Mouse (Mus musculus): ENCODE data around the gene Hemgn.

Hemgn gene

DNA sequence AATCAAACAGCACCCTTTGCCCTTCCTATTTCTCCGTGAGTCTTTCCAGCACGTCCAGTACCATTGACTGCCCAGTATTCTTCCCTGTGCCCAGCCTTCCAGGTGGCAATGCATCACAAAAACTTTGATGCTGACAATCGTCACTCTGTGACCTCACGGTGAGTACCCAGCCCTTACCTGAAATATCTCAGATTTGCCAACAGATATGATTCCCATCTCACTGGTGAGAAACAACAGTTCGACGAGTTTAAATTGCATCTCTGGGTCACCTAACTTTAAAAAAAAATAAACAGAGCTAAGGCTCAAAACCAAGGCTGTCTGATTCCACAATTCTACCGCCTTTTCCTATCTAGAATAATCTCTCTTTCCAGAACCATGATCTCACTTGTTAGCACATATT, at the start of gene Hemgn:
Gene Hemgn, minus strand, starts transcription at position 101 of the 400 bp plus-strand sequence.
- in situ Hi-C loops (cut with MboI, MseI), result loop anchor here in 1 of 2 experiments (25.0 kb wide), 1 partner anchor 874 kb away; no protein-coding TSS in a partner anchor

DNA sequence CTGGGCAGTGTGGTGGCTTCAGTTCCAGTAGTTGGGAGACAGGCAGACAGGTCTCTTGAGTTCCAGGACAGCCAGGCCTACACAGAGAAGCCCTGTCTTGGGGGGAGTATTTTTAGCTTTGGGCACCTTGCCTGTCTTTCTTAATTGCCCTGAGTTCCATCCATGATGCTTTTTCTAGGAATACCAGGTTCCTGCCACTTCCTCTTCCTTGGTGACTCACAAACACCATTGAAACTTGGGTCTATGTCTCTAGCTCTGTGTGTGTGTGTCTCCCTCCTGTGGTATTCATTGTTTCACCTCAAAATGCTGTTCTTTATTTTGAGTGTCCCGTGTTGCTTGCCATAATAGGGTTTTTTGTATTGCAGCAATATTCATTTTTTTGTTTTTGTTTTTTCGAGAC, 45.1 kb upstream of the Hemgn start:
- in situ Hi-C loops (cut with MboI, MseI), result no loop called here

DNA sequence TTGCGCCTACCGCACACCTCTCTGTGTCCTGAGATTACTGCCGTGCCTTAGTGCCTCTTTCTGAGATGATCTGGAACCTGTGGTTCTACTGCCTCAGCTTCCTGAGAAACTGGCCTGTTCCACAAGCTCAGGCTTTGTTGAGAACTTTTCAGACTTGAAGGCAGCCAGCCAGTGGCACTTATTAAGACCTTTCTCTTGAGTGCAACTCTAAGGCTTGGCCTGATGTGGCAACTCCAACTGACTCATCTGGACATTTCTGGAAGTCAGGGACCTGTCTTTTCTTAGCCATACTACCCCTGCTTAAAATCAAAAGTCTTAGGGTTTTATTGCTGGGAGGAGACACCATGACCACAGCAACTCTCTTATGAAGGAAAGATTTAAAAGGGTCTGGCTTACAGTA, 43.9 kb upstream of the Hemgn start:
- in situ Hi-C loops (cut with MboI, MseI), result no loop called here

DNA sequence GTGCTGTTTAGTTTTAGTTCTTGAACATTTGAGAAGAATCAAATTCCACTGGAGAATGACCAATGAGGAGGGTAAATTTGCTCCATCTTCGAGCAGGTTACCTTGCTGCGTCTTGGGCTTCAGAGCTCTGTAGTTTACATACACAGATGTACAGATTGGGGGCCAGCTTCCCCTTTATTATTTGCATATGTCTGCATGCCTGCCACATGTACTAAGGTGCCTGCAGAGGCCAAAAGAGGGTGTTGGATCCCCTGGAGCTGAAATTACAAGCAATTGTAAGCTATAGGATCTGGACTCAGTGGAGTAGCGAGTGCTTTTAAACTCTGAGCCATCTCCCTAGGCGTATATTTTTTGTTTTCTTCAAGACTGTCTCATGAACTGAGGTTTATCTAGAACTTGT, 43.5 kb upstream of the Hemgn start:
- in situ Hi-C loops (cut with MboI, MseI), result no loop called here

DNA sequence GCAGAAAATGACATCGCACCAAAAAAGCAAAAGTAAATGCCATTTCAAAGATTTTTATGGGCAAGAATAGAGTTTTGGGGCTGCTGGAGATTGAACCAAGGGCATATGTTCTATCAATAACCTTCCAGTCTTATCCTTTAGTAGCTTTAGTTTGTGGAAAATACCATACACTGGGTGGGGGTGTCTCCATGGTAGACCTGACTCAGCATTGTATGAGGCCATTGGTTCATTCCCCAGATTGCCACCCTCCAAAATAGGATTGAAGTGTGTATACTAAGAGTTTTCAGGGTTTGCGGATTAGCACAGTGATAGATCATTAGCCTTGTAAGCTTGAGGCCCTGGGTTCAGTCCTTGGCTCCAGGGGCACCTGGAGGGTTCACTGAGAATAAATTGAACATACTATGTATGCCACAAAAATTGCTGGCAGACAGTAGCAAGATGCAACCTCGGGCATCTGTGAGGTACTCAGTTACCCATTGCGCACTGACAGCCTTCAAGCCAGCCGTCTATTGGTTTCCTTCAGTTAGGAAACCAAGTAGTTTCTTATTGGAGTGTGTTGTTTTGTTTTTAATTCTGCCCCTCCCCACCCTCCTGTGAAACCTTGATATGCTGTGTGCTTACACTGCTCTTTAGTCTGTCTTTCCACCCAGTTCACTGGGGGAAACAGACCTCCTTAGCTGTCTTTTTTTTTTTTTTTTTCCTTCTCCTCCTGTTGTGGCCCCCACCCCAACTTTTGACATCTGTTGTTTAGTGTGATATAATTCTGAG, 41.0 kb upstream of the Hemgn start:
- in situ Hi-C loops (cut with MboI, MseI), result no loop called here

DNA sequence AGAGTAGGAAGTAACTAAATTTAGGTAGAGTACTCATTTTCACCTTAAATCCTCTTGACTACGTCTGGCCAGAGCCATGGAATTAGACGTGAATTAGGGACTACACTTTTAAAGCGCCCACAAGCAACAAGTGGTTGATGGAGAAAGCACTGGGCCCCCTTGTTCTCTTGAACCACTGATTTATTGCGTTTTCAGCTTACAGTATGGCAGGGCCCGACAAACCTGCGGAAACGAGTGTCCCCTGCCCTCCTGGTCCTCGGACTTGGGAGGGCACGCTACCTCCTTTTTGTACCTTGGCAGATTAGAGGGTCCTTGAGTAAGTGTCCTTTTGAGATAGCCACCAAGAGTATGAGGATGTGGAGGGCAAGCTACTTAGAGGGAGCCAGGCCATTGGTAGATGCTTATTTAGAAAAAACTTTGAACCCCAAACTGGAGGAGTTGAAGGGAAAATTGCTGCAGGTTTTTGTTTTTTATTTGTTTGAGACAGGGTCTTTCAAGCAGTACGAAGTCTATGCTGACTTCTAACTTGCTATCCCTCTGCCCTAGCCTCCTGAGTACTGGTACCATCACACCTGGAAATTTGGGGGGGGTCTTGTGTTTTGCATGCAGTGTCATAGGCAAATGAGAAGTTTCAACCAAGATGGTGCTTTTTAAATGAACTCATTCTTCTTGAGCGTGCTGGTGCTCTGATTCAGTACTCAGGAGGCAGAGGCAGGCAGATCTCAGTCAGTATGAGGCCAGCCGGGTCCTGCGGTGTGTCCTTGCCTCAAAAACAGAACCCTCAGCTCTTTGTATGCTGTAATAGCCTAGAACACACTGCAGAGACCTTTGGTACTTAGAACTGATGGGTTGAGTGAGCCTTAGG, 39.8 kb upstream of the Hemgn start:
- in situ Hi-C loops (cut with MboI, MseI), result no loop called here

DNA sequence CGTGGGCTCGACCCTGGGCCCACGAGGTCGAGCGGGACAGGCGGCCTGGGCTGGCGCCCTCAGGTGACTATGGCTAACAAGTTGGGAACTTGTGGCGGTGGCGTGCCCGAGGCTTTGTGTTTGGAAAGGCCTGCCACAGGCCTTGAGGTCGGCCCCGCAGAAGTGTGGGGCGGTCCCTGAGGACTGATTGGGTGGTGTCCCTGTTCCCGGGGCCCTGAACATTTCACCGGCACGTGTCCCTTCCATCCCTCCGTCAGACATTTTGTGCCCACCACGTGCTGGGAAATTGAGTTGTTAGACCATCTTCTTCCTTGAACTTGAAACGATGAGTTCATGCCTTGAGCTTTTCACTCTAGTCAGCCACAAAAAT, 39.2 kb upstream of the Hemgn start:
- in situ Hi-C loops (cut with MboI, MseI), result no loop called here

DNA sequence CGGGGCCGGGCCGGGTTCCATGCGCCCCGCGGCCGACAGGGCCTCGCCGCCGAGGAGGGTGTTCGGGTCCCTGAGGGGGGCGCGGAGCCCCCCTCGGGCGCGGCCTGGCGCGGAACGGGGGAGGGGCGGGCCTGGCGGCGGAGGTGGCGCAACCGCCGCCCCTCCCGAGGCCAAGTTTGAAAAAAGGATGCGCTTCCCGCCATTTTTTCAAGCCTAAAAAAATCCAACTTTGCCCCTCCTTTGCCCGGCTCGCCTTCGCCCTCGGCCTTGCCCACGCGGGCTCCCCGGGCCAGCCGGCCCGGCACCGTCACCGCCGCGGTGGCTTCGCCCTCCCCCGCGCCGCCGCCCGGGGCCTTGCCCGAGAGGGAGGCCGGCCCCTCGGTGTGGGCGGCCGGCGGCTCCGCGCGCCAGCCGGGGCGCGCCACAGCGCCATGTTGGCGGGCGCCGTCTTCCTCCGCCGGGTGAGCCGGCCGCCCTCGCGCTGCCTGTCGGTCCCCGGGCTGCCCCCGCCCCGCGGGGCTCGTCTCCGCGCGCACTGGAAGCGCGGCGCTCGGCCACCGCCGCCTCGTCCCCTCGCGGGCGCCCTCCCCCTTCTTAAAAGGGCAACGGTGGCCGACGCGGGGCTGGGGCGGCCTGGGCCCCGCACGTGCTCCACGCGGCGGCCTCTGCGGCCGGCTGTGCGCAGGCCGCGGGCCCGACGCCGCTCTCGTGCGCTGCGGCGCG, 38.6 kb upstream of the Hemgn start:
- in situ Hi-C loops (cut with MboI, MseI), result no loop called here

DNA sequence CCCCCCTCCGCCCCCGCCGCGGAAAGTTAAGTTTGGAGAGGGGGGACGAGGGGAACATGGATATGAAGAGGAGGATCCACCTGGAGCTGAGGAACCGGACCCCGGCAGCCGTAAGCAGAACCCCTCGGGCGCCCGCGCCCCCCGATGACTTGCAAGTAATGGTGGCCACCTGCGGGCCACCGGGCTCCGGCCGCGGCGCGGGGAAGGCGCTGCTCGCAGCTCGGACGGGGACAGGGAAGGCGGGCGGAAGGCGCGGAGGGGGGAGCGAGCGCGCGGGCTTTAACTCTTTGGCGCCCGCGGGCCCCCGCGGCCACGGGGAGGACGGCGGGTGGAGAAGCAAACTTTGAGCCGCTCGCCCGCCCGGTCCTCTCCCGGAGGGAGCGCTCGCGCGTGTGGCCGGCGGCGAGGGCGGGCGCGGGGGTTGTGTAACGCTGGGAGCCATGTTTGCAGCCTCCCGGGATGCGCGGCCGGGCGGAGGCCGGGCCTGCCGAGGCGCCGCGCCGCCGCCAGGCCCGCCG, 38.0 kb upstream of the Hemgn start:
- in situ Hi-C loops (cut with MboI, MseI), result no loop called here

DNA sequence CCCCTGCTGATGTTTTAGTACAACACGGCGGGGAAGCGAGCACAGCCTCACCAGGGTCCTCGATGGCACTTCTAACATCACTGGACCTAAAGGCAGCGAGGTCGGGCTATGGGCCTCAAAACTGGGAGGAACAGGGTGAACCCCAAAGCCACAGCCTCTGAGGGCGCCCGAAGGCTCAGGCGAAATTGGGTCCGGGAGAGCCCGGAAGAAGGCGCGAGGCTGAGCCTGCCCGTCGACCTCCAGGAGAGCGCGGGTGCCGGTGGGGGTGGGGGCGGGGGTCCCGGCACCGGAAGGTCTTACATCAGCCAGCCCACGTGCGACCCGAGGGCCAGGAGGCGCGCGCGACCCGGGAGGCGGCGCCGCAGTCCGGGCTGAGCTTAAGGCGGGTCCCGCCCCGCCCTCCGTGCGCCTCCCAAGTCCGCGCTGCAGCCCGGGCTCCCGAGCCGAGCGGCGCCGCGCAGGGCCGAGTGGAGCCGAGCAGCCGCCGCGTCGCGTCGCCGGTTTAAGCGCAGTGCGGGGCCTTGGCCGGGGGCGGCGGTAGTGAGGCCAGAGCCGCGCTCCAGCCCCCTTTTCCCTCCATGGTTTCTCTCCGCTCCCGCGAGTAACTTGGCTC, 37.3 kb upstream of the Hemgn start, which contains the start of gene Anp32b:
Gene Anp32b, plus strand, starts transcription at position 384 of the 613 bp plus-strand sequence.
- in situ Hi-C loops (cut with MboI, MseI), result no loop called here

DNA sequence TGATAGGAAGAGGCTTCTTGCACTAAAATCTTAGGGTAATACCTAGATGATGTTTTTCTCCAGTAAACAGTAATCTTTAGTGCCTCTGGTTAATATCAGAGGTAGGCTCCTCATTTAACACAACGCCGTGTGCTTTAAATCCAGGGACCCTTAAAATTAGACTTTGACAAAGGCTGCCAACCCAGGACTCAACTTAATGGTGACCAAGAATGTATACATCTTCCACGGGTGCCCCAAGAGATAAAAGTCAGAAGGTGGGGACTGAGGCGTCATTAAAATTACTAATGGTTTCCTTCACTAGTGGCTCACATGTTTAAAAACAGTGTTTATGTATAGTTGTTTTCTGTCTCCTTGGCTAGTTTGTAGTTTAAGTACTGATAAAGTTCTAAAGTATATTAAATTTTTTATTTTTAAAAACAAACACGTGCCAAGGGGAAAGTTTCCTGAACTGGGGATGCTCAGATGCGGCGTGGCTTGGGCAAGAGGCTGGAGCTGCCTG, 36.8 kb upstream of the Hemgn start:
- in situ Hi-C loops (cut with MboI, MseI), result no loop called here

DNA sequence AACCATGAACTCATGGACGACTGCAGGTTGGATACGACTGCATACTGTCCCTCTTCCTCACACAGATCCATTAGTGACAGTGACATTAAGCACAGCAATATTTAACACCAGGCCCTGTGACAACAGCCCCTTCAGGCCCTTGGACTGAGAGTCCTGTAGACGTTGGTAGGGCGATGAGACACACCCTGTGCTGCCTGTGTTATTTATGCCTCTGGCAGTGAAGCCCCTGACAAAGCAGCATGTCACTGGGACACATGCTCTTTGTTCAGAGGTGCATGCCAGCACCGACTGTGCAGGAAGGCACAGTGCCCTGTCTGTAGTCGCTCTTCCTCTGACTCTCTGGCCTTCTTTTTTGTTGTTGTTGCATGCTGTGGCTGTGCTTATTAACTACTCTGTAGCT, 35.6 kb upstream of the Hemgn start:
- in situ Hi-C loops (cut with MboI, MseI), result loop anchor here (5.0 to 10.0 kb wide), 2 partner anchors 52 to 64 kb away; partner anchors contain the start of gene Trmo (in 1 of the 2)

DNA sequence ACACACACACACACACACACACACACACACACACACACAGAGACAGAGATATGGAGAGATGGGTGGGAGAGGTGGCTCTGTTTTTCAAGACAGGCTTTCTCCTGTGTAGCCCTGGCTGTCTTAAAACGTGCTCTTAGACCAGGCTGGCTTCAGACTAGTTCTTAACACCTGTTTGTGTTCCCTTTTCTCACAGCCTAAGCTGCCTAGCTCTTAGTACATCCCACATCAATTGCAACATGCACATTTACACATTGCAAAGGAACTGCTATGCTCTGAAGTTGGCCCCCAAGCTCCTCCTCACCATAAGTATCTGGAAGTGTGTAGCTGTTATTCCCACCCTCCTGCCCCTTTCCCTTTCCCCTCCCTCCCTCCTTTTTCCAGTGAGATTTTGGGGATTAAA, 34.2 kb upstream of the Hemgn start:
- in situ Hi-C loops (cut with MboI, MseI), result loop anchor here (5.0 to 10.0 kb wide), 2 partner anchors 50 to 63 kb away; partner anchors contain the start of gene Trmo (in 1 of the 2)

DNA sequence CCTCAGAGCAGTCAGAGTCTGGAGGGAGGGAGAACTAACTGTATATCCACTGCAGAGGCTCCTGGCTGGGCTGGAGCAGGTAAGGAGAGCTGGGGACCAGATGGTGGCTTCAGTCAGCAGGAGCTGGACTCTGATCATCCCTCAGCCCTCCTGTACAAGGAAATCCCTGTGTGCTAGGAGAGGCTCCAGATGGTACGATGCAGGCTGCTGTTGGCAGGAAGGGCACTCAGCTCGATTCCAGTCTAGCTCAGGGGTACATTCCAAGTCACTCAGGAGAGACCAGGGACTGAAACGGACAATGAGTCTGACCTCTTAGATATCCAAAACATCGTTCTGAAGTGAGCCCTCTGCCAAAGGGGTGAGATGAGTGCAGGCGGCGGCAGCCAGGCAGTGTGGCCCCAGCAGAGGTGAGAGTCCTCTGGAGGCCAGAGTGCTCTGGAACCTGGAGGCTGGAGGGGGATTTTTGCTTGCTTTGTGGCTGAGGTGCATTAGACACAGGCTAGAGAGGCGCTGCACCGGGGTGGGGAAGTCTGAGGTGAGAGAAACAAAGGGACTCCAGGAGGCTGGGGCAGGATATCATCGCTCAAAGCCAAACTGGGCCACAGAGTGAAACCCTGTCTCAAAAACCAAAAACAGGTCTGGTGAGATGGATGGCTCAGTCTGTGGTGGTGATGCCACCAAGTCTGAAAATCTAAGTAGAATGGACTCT, 32.1 kb upstream of the Hemgn start:
- in situ Hi-C loops (cut with MboI, MseI), result loop anchor here (5.0 to 10.0 kb wide), 2 partner anchors 48 to 61 kb away; partner anchors contain the start of gene Trmo (in 1 of the 2)

DNA sequence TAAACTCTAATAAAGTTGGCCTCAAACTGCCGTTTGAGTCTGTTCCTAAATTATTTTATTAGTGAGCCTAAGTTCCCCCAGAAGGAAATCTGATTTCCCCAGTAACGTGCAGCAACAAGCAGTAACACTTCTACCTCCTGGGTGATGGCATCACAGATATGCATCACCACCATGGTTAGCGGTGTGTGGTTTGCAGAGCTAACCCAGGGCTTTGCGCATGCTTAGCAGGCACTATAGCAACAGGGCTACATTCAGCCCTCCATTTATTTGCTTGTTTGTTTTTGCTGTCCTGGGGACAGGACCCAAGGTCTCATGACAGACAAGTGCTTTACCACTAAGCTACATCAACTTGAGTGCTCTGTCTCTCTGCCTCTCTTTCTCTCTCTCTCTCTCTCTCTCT, 29.2 kb upstream of the Hemgn start:
- in situ Hi-C loops (cut with MboI, MseI), result loop anchor here in 1 of 2 experiments (10.0 kb wide), 1 partner anchor 58 kb away; the partner anchor contains the start of gene Trmo

DNA sequence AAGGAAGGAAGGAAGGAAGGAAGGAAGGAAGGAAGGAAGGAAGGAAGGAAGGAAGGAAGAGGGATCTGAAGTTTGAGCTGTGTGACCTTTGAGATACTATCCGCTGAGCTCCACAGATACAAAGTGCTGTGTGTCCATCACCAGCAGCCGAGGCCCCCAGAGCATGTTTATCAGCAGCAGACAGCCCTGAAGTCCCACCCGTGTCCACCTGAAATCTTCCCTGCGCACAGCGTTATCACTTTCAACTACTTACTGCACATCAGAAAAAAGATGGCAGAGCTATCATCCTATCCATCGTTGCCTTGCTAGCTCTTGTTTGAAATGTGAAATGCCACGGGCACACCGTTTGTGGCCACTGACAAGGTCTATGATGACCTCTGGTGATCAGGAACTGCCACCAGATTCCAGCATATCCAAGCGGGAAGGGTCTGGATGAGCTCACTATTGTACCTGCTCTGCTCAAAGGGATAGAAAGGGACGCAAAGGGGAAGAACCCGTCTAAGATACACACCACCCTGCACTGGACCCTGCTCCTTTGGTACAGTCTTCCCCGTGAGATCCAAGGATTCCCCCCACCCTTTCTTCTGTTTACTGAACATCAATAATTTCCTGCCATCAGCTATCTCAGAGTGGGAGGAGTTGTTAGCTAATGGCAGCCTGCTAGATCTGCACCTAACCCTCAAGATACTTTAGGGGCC, 19.2 kb upstream of the Hemgn start:
- in situ Hi-C loops (cut with MboI, MseI), result no loop called here

DNA sequence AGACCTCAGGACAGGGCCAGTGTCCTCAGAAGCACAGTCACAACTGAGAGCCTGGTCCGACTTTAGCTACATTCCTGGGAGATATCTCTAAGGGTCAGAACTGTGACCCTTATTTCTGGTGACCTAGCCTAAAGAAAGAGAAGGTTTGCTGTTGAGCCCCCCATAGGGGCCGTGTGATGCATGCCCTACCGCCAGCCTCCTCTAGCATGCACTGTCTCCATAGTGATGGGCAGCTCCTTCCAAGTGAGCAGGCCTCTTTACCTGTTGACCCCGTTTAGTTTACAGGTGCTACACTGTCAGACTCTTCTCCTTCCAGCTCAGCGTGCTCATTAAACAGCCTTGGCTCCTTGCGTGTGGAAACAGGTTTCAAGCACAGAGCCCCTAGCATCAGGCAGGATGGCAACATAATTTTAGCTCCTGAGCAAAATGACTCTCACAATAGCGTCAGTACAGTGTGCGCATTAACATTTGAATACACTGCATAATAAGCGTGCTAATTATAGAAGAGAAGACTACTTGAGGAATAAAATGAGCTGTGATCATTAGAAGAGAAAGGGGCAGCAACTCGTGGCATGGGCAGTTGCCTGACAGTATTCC, 15.7 kb upstream of the Hemgn start:
- in situ Hi-C loops (cut with MboI, MseI), result no loop called here

DNA sequence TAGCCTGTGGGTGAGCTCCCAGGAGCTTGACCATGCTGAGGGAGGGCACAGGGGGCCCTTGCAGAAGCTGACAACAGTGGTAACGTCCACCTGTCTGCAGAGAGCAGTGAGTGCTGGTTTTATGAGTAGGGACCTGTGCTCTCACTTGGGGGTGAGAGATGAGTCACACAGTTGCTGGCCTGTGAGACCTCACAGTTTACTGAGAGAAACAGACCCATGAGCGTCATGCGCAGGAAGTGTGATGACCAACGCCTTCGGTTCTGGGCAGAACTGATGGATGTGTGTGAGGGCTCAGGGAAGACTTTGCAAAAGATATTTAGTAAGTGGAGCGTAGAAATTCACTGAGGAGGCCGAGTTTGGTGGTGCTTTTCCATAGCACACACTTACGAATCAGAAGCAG, 9.3 kb upstream of the Hemgn start:
- in situ Hi-C loops (cut with MboI, MseI), result loop anchor here in 1 of 2 experiments (25.0 kb wide), 1 partner anchor 865 kb away; no protein-coding TSS in a partner anchor

DNA sequence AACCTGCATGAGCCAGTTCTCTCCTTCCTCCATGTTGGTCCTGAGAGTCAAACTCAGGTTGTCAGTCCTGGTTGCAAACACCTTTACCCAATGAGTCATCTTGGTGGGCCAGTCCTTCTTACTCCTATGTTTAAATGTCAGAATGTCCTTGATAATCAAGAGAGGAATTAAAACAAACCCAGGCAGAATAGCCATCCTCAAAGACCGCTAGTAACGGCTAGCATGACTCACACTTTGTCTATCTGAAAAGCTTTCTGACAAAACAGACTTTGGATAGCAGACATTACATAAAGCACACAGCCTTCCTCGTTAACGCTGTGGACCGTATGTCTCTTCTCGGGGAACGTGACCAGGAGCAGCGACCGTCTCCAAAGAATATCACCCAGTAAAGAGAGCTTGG, 5.5 kb upstream of the Hemgn start:
- in situ Hi-C loops (cut with MboI, MseI), result loop anchor here in 1 of 2 experiments (25.0 kb wide), 1 partner anchor 868 kb away; no protein-coding TSS in a partner anchor

Measured in T-helper 17 cell (primary cell).